Mouse (Mus musculus) ES-E14 (cell line): ENCODE data around the gene Cbx8. TPM values are rescaled to one million over a fixed set of nuclear protein-coding genes. Genes with fewer than 3 reads are reported as not detected.

Experiments
- DNase-seq: peaks from one replicate; pipeline ENCODE4 v3.0.0-alpha.2; 2013; ENCODE audit warnings: low read depth, low spot score
- H3K27ac ChIP-seq: 2 replicates; pipeline ENCODE4 v1.5.1; 2012; ENCODE audit warnings: low read depth, mild to moderate bottlenecking, low read length, moderate library complexity, mixed read lengths; ENCODE audit not compliant: poor library complexity, insufficient read depth, severe bottlenecking
- H3K36me3 ChIP-seq: 2 replicates; pipeline ENCODE4 v1.6.1; 2012; ENCODE audit warnings: mild to moderate bottlenecking, low read length, moderate library complexity, mixed read lengths; ENCODE audit not compliant: control insufficient read depth, poor library complexity, insufficient read depth, severe bottlenecking
- H3K4me1 ChIP-seq, 2 experiments: fragments of 150-350 bp in 1 of 2; sonication (generic) in 1 of 2; 2 replicates each; pipeline ENCODE4 v1.6.1; 2012; ENCODE audit warnings: low read length in 2 of 2, mild to moderate bottlenecking in 1 of 2, mixed read lengths in 1 of 2; ENCODE audit not compliant: control insufficient read depth in 2 of 2, insufficient read depth in 2 of 2, poor library complexity in 1 of 2
- H3K4me3 ChIP-seq, 2 experiments: fragments of 150-350 bp in 1 of 2; sonication (generic) in 1 of 2; 2 replicates each; pipeline ENCODE4 v1.5.1; 2012; ENCODE audit warnings: low read length in 2 of 2, low read depth in 1 of 2, mild to moderate bottlenecking in 1 of 2, mixed read lengths in 1 of 2; ENCODE audit not compliant: insufficient read depth in 1 of 2, poor library complexity in 1 of 2, severe bottlenecking in 1 of 2
- H3K9ac ChIP-seq: 2 replicates; pipeline ENCODE4 v1.6.1; 2012; ENCODE audit warnings: low read depth, mild to moderate bottlenecking, low read length, mixed read lengths; ENCODE audit not compliant: poor library complexity, insufficient read depth, severe bottlenecking
- H3K9me3 ChIP-seq: fragments of 150-350 bp; sonication (generic); 2 replicates; pipeline ENCODE4 v1.6.1; 2012; ENCODE audit warnings: low read depth, mild to moderate bottlenecking, low read length; ENCODE audit not compliant: control insufficient read depth, insufficient read depth
- CHD2 ChIP-seq: IDR thresholded peaks from 2 replicates; pipeline ENCODE4 v1.6.1; 2014; ENCODE audit warnings: mild to moderate bottlenecking, low read depth, low read length, inconsistent platforms
- HCFC1 ChIP-seq: IDR thresholded peaks from 2 replicates; pipeline ENCODE4 v1.6.1; 2012; ENCODE audit warnings: low read length, inconsistent platforms, borderline replicate concordance; ENCODE audit not compliant: insufficient read depth
- MAFK ChIP-seq: IDR thresholded peaks from 2 replicates; pipeline ENCODE4 v1.6.1; 2014; ENCODE audit warnings: mild to moderate bottlenecking, low read depth, low read length, inconsistent platforms; ENCODE audit not compliant: insufficient read depth
- ZC3H11A ChIP-seq: IDR thresholded peaks from 2 replicates; pipeline ENCODE4 v1.6.1; 2012; ENCODE audit warnings: low read depth, mild to moderate bottlenecking, inconsistent platforms, low read length, borderline replicate concordance
- ZNF384 ChIP-seq: IDR thresholded peaks from 2 replicates; pipeline ENCODE4 v1.6.1; 2012; ENCODE audit warnings: low read depth, low read length, inconsistent platforms
- in situ Hi-C, 2 experiments: fragments of 600-800 bp; cut with MboI; formaldehyde crosslinking; loops; one replicate each; pipeline ENCODE4 v1.15.1; 2025; ENCODE audit warnings: low sequenced_read_pairs in 2 of 2, inconsistent platforms in 1 of 2; ENCODE audit not compliant: unreplicated experiment in 2 of 2
- total RNA-seq: library from RNA; depleted of rRNA; stranded (reverse); fragments of 300-350 nt; gene quantifications from 2 replicates; pipeline ENCODE4 v1.2.3, GENCODE M21; 2012

The Cbx8 gene
- total RNA-seq, 1 experiment: 1.2 TPM

DNA sequence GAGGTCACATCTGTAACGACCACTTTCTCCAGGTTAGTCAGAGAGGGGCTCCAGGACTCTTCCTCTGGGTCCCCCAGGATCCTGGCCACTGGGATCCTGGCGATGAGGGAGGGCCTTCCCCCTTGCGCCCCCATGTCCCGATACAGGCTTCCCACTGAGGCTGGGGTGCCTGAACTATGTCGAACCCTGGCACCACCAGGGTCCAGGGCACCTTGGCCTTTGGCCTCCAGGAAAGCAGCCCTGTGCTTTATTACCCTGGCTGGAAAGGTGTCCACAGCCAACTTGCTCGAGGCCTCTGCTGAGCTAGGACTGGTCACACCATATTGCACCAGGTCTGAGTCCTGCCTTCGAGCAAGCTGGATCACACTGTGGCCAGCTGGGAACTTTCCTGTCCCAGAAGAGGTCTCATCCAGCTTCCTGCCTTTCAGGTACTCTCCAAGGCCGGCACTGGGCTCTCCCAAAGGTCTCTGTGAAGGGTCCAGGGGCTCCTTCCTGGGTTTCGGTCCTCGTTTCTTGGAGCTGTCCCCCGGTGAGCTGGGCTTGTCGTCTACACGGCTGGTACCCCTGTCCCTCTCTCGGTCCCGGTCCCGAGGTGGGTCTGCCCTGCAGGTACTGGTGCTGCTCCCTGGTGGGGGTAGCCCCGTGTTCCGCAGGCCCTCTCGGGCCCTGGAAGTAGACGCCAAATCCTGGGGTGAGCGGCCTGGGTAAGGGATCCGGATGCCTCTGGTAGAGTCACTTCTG lies 1.9 kb downstream of the Cbx8 start:
- in situ Hi-C loops: loop anchor here in 1 of 2 experiments (10.0 kb wide), 1 partner anchor 46 kb away; the partner anchor contains the start of gene Cbx4
- no peak overlapping the region for H3K4me3 ChIP-seq
- H3K9me3 ChIP-seq: no peaks in the 10 kb centered on the region
- no peak overlapping the region for H3K27ac ChIP-seq
- H3K9ac ChIP-seq: no peak overlapping the region
- H3K4me1 ChIP-seq: peaks cover 0 to 7% of the 10 kb centered on the region in 2 experiments; a peak in 1 of 4 replicates
- DNase-seq: no peak
- no peaks in the 10 kb centered on the region for H3K36me3 ChIP-seq
- no peak for TF ChIP-seq ZC3H11A
- TF ChIP-seq MAFK: no peak
- no peak for TF ChIP-seq HCFC1
- no peak for TF ChIP-seq ZNF384
- TF ChIP-seq CHD2: no peak

DNA sequence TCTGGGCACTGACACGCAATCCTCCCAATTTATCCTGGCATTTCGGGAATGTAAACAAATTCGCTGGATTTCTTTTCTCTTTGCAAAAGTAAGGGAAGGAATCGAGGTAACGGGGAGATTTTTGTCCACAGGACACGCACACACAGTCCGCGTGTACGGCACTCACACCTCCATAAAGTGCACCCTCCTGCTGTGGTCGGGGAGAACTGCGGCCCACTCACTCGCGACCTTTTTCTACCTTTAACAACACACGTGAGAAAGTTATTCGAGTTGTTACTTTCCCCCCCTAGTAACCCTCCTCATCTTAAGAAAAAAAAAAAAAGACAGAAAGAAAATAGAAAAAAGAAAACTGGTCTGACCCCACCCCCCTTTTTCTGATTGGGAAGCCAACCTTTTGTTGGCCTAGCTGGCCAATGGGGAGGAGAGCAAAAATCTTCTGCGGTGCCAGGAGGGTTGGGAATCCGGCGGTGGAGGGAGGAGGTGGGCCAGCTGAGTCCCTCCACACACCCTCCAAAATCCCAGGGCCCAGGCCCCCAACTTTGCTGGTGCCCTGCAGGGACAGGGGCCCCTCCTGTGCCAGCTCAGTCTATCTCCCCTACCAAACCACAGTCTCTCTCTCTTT lies 2.9 kb downstream of the Cbx8 start:
- in situ Hi-C loops: loop anchor here in 1 of 2 experiments (10.0 kb wide), 1 partner anchor 47 kb away; the partner anchor contains the start of gene Cbx4
- no peak for DNase-seq
- peaks cover 0 to 8% of the 10 kb centered on the region in 2 experiments; a peak in 1 of 4 replicates for H3K4me1 ChIP-seq
- no peak overlapping the region for H3K27ac ChIP-seq
- no peaks in the 10 kb centered on the region for H3K9me3 ChIP-seq
- no peaks in the 10 kb centered on the region for H3K36me3 ChIP-seq
- TF ChIP-seq ZNF384 (no peak), CHD2 (no peak), HCFC1 (no peak), MAFK (no peak), ZC3H11A (no peak)
- H3K4me3 ChIP-seq: peak overlapping the region; percentile 32 to 61; a peak in 2 of 4 replicates
- H3K9ac ChIP-seq: no peak overlapping the region

GRCm38 (mm10) chr11:119036934-119037779 lies 3.6 kb downstream of the Cbx8 start:
- no peak overlapping the region for H3K9ac ChIP-seq
- no peak for DNase-seq
- no peaks in the 10 kb centered on the region for H3K9me3 ChIP-seq
- TF ChIP-seq ZNF384 (peak; percentile 63; the same call in 1 of the 2 replicates), MAFK (no peak)
- H3K4me1 ChIP-seq: peaks cover 0 to 8% of the 10 kb centered on the region in 2 experiments; a peak in 1 of 4 replicates
- in situ Hi-C loops: loop anchor here in 1 of 2 experiments (10.0 kb wide), 1 partner anchor 48 kb away; the partner anchor contains the start of gene Cbx4
- H3K4me3 ChIP-seq: peak overlapping the region; percentile 32 to 61
- H3K27ac ChIP-seq: no peak overlapping the region
- no peaks in the 10 kb centered on the region for H3K36me3 ChIP-seq

GRCm38 (mm10) chr11:119036447-119036846 lies 4.3 kb downstream of the Cbx8 start:
- in situ Hi-C loops: loop anchor here in 1 of 2 experiments (10.0 kb wide), 1 partner anchor 48 kb away; the partner anchor contains the start of gene Cbx4
- H3K27ac ChIP-seq: no peak overlapping the region
- no peak for DNase-seq
- H3K9ac ChIP-seq: no peak overlapping the region
- H3K36me3 ChIP-seq: no peaks in the 10 kb centered on the region
- H3K4me3 ChIP-seq: no peak overlapping the region
- no peak for TF ChIP-seq CHD2
- no peak for TF ChIP-seq HCFC1
- TF ChIP-seq ZNF384: no peak
- TF ChIP-seq ZC3H11A: no peak
- TF ChIP-seq MAFK: no peak
- no peaks in the 10 kb centered on the region for H3K9me3 ChIP-seq
- H3K4me1 ChIP-seq: peaks cover 0 to 8% of the 10 kb centered on the region in 2 experiments; a peak in 1 of 4 replicates
